Comparison of ENCODE assay signal across 7 mouse cellular contexts in the genomic region with DNA sequence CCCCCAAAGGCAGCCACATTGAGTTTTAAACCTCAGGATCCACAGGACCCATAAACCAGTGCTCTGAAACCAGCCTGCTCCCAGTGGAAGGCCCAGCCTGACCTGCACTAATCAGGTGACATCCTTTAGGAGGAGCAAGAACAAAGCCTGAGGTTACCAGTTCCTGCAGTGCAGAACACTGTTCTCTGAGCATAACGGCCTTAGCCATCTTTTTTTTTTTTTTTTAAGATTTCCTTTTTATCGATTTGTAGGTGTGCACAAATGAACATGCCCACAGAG. TPM values are rescaled to one million over a fixed set of nuclear protein-coding genes. Genes with fewer than 3 reads are reported as not detected.
DNase-seq lines count a peak whose midpoint lies in the region; ATAC-seq lines count a peak whose summit lies in the region.

No protein-coding gene starts in this region.

- H3K4me2 ChIP-seq in lung, embryonic 16.5 days (ENCODE audit: low read depth, low read length), result peak overlapping the region; percentile 75
- H3K4me2 ChIP-seq in limb, embryonic 12.5 days, result peak overlapping the region; percentile 68
- peak overlapping the region; percentile 67 for H3K4me2 ChIP-seq in stomach, embryonic 15.5 days

- peaks cover 17% of the 10 kb centered on the region for H3K4me1 ChIP-seq in lung, embryonic 16.5 days (replicated peaks; ENCODE audit: control insufficient read depth, insufficient read depth, low read length)
- peaks cover 33% of the 10 kb centered on the region for H3K4me1 ChIP-seq in limb, embryonic 12.5 days (replicated peaks)
- H3K4me1 ChIP-seq in stomach, embryonic 15.5 days, result peaks cover 10% of the 10 kb centered on the region

- intact Hi-C loops in left cerebral cortex, postnatal 36 days (cut with DNase I), result no loop called here

- peak overlapping the region; percentile 90; the same call in 1 of the 2 replicates for H3K27ac ChIP-seq in lung, embryonic 16.5 days (ENCODE audit: low read length)
- H3K27ac ChIP-seq in limb, embryonic 12.5 days, result peak overlapping the region; percentile 98
- H3K27ac ChIP-seq in stomach, embryonic 15.5 days, result 0 out of 2 replicates have a peak overlapping the region, but pooled peaks have one; percentile 62

- DNase-seq in lung, postnatal 4 days, result no peak
- no peak for DNase-seq in layer of hippocampus, adult 9-11 months
- no peak for DNase-seq in left cerebral cortex, postnatal 36 days (ENCODE audit: low spot score in 2 of 2)

- no peaks in the 10 kb centered on the region for H3K9me3 ChIP-seq in lung, embryonic 16.5 days (ENCODE audit: control insufficient read depth, low read length)
- H3K9me3 ChIP-seq in limb, embryonic 12.5 days, result no peaks in the 10 kb centered on the region
- H3K9me3 ChIP-seq in stomach, embryonic 15.5 days, result no peaks in the 10 kb centered on the region

- H3K27me3 ChIP-seq in lung, embryonic 16.5 days (ENCODE audit: control insufficient read depth, insufficient read depth, low read depth, low read length), result no peaks in the 10 kb centered on the region
- H3K27me3 ChIP-seq in limb, embryonic 12.5 days, result no peaks in the 10 kb centered on the region
- no peaks in the 10 kb centered on the region for H3K27me3 ChIP-seq in stomach, embryonic 15.5 days (replicated peaks)

- 48% methylated on average over 2 of the region's 2 CpGs for WGBS in lung, embryonic 16.5 days
- whole genome bisulfite sequencing in limb, embryonic 12.5 days, result 46% methylated on average over 2 of the region's 2 CpGs
- WGBS in stomach, embryonic 15.5 days, result 48% methylated on average over 2 of the region's 2 CpGs

- no peaks in the 10 kb centered on the region for H3K36me3 ChIP-seq in lung, embryonic 16.5 days (ENCODE audit: control insufficient read depth, insufficient read depth, low read length)
- peaks cover 14% of the 10 kb centered on the region; the same call in 1 of the 2 replicates for H3K36me3 ChIP-seq in limb, embryonic 12.5 days
- H3K36me3 ChIP-seq in stomach, embryonic 15.5 days, result no peaks in the 10 kb centered on the region

- H3K9ac ChIP-seq in lung, embryonic 16.5 days (ENCODE audit: low read length), result peak overlapping the region; percentile 88
- peak overlapping the region; percentile 83 for H3K9ac ChIP-seq in limb, embryonic 12.5 days (replicated peaks)
- no peak overlapping the region for H3K9ac ChIP-seq in stomach, embryonic 15.5 days

- no peak for ATAC-seq in lung, embryonic 16.5 days (ENCODE audit: low read depth)
- ATAC-seq in erythroid progenitor cell, adult 5-6 weeks (replicated peaks; ENCODE audit: low FRiP score, poor library complexity, severe bottlenecking), result 0 out of 2 replicates have a peak, but pooled peaks have one; percentile 4
- ATAC-seq in limb, embryonic 12.5 days (ENCODE audit: insufficient number of reproducible peaks, insufficient read depth, low FRiP score, low TSS enrichment, low read depth), result no peak
- ATAC-seq in stomach, embryonic 15.5 days (ENCODE audit: insufficient read depth, low FRiP score, low read depth), result no peak

- peak overlapping the region; percentile 62 for H3K4me3 ChIP-seq in lung, embryonic 16.5 days (ENCODE audit: low read length)
- H3K4me3 ChIP-seq in limb, embryonic 12.5 days (replicated peaks), result peak overlapping the region; percentile 45
- H3K4me3 ChIP-seq in stomach, embryonic 15.5 days (replicated peaks), result peak overlapping the region; percentile 46; the same call in 1 of the 2 replicates

RNA-seq across cellular contexts. Expression of a gene that starts 0.7 kb away (rescaled TPM):
- 411 and 414 TPM in 2 replicates for polyA plus RNA-seq in lung, embryonic 16.5 days (2015; fragmentation: Nextera tagmentation; extraction: Ambion mirVana)
- 468 and 572 TPM in 2 replicates for total RNA-seq in erythroid progenitor cell, adult 5-6 weeks (2015; ENCODE audit: low replicate concordance)
- total RNA-seq in erythroid progenitor cell, adult 5-6 weeks (2017; ENCODE audit: low replicate concordance), result 294 and 325 TPM in 2 replicates
- 639 and 703 TPM in 2 replicates for polyA plus RNA-seq in limb, embryonic 12.5 days (2016; fragmentation: Nextera tagmentation; extraction: Ambion mirVana)
- polyA plus RNA-seq in stomach, embryonic 15.5 days (2015; fragmentation: Nextera tagmentation; extraction: Ambion mirVana), result 448 and 501 TPM in 2 replicates
- total RNA-seq in left cerebral cortex, postnatal 36 days (2021), result 100 to 1,000 TPM; 420 to 743 TPM

RNA-seq across cellular contexts. Expression of a gene that starts 5.1 kb away (rescaled TPM):
- 29.0 and 31.4 TPM in 2 replicates for polyA plus RNA-seq in lung, embryonic 16.5 days (2015; fragmentation: Nextera tagmentation; extraction: Ambion mirVana)
- total RNA-seq in erythroid progenitor cell, adult 5-6 weeks (2015; ENCODE audit: low replicate concordance), result not detected in 2 replicates
- not detected in 2 replicates for total RNA-seq in erythroid progenitor cell, adult 5-6 weeks (2017; ENCODE audit: low replicate concordance)
- polyA plus RNA-seq in limb, embryonic 12.5 days (2016; fragmentation: Nextera tagmentation; extraction: Ambion mirVana), result 71.0 and 76.7 TPM in 2 replicates
- polyA plus RNA-seq in stomach, embryonic 15.5 days (2015; fragmentation: Nextera tagmentation; extraction: Ambion mirVana), result 18.1 and 23.5 TPM in 2 replicates
- total RNA-seq in left cerebral cortex, postnatal 36 days (2021), result 10 to 100 TPM; 11.4 to 16.2 TPM

RNA-seq across cellular contexts. Expression of a gene that starts 19.6 kb away (rescaled TPM):
- 61.3 and 65.2 TPM in 2 replicates for polyA plus RNA-seq in lung, embryonic 16.5 days (2015; fragmentation: Nextera tagmentation; extraction: Ambion mirVana)
- 2.1 and 2.9 TPM in 2 replicates for total RNA-seq in erythroid progenitor cell, adult 5-6 weeks (2015; ENCODE audit: low replicate concordance)
- total RNA-seq in erythroid progenitor cell, adult 5-6 weeks (2017; ENCODE audit: low replicate concordance), result 3.4 and 14.2 TPM in 2 replicates
- polyA plus RNA-seq in limb, embryonic 12.5 days (2016; fragmentation: Nextera tagmentation; extraction: Ambion mirVana), result 136 and 140 TPM in 2 replicates
- 48.9 and 50.5 TPM in 2 replicates for polyA plus RNA-seq in stomach, embryonic 15.5 days (2015; fragmentation: Nextera tagmentation; extraction: Ambion mirVana)
- 100 to 1,000 TPM; 354 to 411 TPM for total RNA-seq in left cerebral cortex, postnatal 36 days (2021)

RNA-seq across cellular contexts. Expression of a gene that starts 37.9 kb away (rescaled TPM):
- polyA plus RNA-seq in lung, embryonic 16.5 days (2015; fragmentation: Nextera tagmentation; extraction: Ambion mirVana), result 980 and 1,001 TPM in 2 replicates
- 137 and 167 TPM in 2 replicates for total RNA-seq in erythroid progenitor cell, adult 5-6 weeks (2015; ENCODE audit: low replicate concordance)
- 51.7 and 117 TPM in 2 replicates for total RNA-seq in erythroid progenitor cell, adult 5-6 weeks (2017; ENCODE audit: low replicate concordance)
- 1,179 and 1,231 TPM in 2 replicates for polyA plus RNA-seq in limb, embryonic 12.5 days (2016; fragmentation: Nextera tagmentation; extraction: Ambion mirVana)
- polyA plus RNA-seq in stomach, embryonic 15.5 days (2015; fragmentation: Nextera tagmentation; extraction: Ambion mirVana), result 938 and 1,022 TPM in 2 replicates
- 100 to 1,000 TPM; 330 to 406 TPM for total RNA-seq in left cerebral cortex, postnatal 36 days (2021)

RNA-seq across cellular contexts. Expression of a gene that starts 44.8 kb away (rescaled TPM):
- polyA plus RNA-seq in lung, embryonic 16.5 days (2015; fragmentation: Nextera tagmentation; extraction: Ambion mirVana), result not detected in 2 replicates
- not detected in 2 replicates for total RNA-seq in erythroid progenitor cell, adult 5-6 weeks (2015; ENCODE audit: low replicate concordance)
- not detected in 2 replicates for total RNA-seq in erythroid progenitor cell, adult 5-6 weeks (2017; ENCODE audit: low replicate concordance)
- not detected in 2 replicates for polyA plus RNA-seq in limb, embryonic 12.5 days (2016; fragmentation: Nextera tagmentation; extraction: Ambion mirVana)
- 0.17 TPM in 1 of 2 replicates, not detected in the other for polyA plus RNA-seq in stomach, embryonic 15.5 days (2015; fragmentation: Nextera tagmentation; extraction: Ambion mirVana)
- total RNA-seq in left cerebral cortex, postnatal 36 days (2021), result not detected
